Mouse (Mus musculus) cerebellum, adult 11 months (tissue): ENCODE results near the gene Baz1a.
A peak's percentile ranks its signal among the peaks of the same experiment; 100 is the strongest.
"Not testable (repeated sequence)": the region's sequence is repeated elsewhere in the genome, so short reads cannot be mapped to it uniquely, and the experiment has no call there.

ENCODE experiments used
- DNase-seq: peaks from one replicate; pipeline ENCODE4 v3.0.0; 2022

Gene Baz1a

GRCm38 (mm10) chr12:54969033-54969432 lies 45.1 kb downstream of the Baz1a start:
- DNase-seq = no peak

- no peak for DNase-seq
These were observed 48.5 kb downstream of the Baz1a start for GRCm38 (mm10) chr12:54965532-54966160.

- no peak for DNase-seq
These were observed 54.6 kb downstream of the Baz1a start for GRCm38 (mm10) chr12:54959569-54959968.

- DNase-seq = no peak
These were observed 57.2 kb downstream of the Baz1a start for GRCm38 (mm10) chr12:54956974-54957373.

GRCm38 (mm10) chr12:54956457-54956856 lies 57.7 kb downstream of the Baz1a start:
- no peak for DNase-seq

- no peak for DNase-seq
These were observed 68.0 kb downstream of the Baz1a start for GRCm38 (mm10) chr12:54946116-54946515.

- DNase-seq = not testable (repeated sequence)
These were observed 71.5 kb downstream of the Baz1a start for GRCm38 (mm10) chr12:54942586-54943157.

GRCm38 (mm10) chr12:54937581-54938343 lies 76.4 kb downstream of the Baz1a start:
- DNase-seq = not testable (repeated sequence)

- no peak for DNase-seq
These were observed 103.8 kb downstream of the Baz1a start for GRCm38 (mm10) chr12:54910387-54910786.

- not testable (repeated sequence) for DNase-seq
These were observed 121.6 kb downstream of the Baz1a start for GRCm38 (mm10) chr12:54892559-54892958.

- DNase-seq = no peak
These were observed 123.7 kb downstream of the Baz1a start for GRCm38 (mm10) chr12:54890426-54890825.

GRCm38 (mm10) chr12:54887580-54888127 lies 126.5 kb downstream of the Baz1a start:
- no peak for DNase-seq

GRCm38 (mm10) chr12:54879630-54880029 lies 134.5 kb downstream of the Baz1a start:
- peak; percentile 50 for DNase-seq

- no peak for DNase-seq
These were observed 134.9 kb downstream of the Baz1a start for GRCm38 (mm10) chr12:54879211-54879610.

- no peak for DNase-seq
These were observed 136.3 kb downstream of the Baz1a start for GRCm38 (mm10) chr12:54877875-54878274.

- DNase-seq = no peak
These were observed 137.3 kb downstream of the Baz1a start for GRCm38 (mm10) chr12:54876879-54877278.

- DNase-seq = no peak
These were observed 139.4 kb downstream of the Baz1a start for GRCm38 (mm10) chr12:54874711-54875110.

GRCm38 (mm10) chr12:54862606-54863535 lies 151.3 kb downstream of the Baz1a start, which contains the start of gene Cfl2:
Gene Cfl2 (minus strand): TSS chr12:54862877.
- peak; percentile 82 for DNase-seq

- peak; percentile 22 for DNase-seq
These were observed 152.1 kb downstream of the Baz1a start for GRCm38 (mm10) chr12:54861991-54862605.

GRCm38 (mm10) chr12:54859531-54859930 lies 154.6 kb downstream of the Baz1a start:
- peak; percentile 43 for DNase-seq

GRCm38 (mm10) chr12:54850551-54850950 lies 163.6 kb downstream of the Baz1a start:
- DNase-seq = no peak

- no peak for DNase-seq
These were observed 169.7 kb downstream of the Baz1a start for GRCm38 (mm10) chr12:54844415-54844814.
